10 mouse cellular contexts compared by ENCODE assay signal in the genomic region with DNA sequence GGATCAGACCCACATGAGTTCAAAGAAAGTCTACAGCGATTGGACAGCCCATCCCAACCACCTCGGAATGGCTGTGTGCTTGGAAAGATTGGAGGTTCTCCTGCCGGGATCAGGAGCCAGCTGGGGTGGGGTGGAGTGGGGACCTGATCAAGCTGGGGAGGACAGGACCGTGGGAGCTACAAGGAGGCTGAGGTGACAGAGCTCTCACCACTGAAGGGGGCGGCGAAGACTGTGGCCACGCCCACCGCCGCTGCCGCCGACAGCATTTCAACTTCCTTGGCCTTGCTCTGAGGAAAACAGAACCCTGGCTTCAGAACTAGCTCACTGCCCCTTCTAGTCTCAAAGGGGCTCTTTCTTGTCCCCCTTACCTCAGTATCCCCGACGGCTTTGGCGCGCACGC. TPM values are rescaled to one million over a fixed set of nuclear protein-coding genes. Genes with fewer than 3 reads are reported as not detected.
DNase-seq lines count a peak whose midpoint lies in the region; ATAC-seq and TF ChIP-seq lines count a peak whose summit lies in the region.
"Had no signal": no experiment of that assay in that cellular context is flagged by ENCODE, and none has a peak within 500 bp of the region (broad histone marks: within the 10 kb centered on the region; RNA-seq: fewer than 3 reads in every experiment).

No protein-coding gene starts in this region.

- DNase-seq in kidney, adult 18-20 months: no peak
- DNase-seq in limb, embryonic 14.5 days (ENCODE audit: low spot score): no peak
- DNase-seq in cerebellum, adult 8-10 months: no peak
- no peak for DNase-seq in right cerebral cortex, postnatal 10 days (ENCODE audit: low spot score in 2 of 2)
- DNase-seq: thymus, postnatal 25 days had no signal

- ATAC-seq in kidney, embryonic 16.5 days (ENCODE audit: low FRiP score, low TSS enrichment): 0 out of 2 replicates have a peak, but pooled peaks have one; percentile 26
- peak; percentile 60; the same call in 1 of the 2 replicates for ATAC-seq in common myeloid progenitor, adult 5-6 weeks (replicated peaks; ENCODE audit: low read depth, poor library complexity, severe bottlenecking)
- ATAC-seq in embryonic facial prominence, embryonic 12.5 days (ENCODE audit: insufficient number of reproducible peaks, insufficient read depth, low FRiP score, low TSS enrichment): no peak
- ATAC-seq in limb, embryonic 14.5 days (ENCODE audit: low FRiP score, low read depth): no peak

- H3K27ac ChIP-seq in kidney, embryonic 16.5 days (ENCODE audit: low read length): no peak overlapping the region
- H3K27ac ChIP-seq in embryonic facial prominence, embryonic 12.5 days: no peak overlapping the region
- H3K27ac ChIP-seq in limb, embryonic 14.5 days (replicated peaks; ENCODE audit: low read depth, low read length): no peak overlapping the region

- H3K36me3 ChIP-seq in kidney, embryonic 16.5 days (ENCODE audit: insufficient read depth, low read length): no peaks in the 10 kb centered on the region
- H3K36me3 ChIP-seq in embryonic facial prominence, embryonic 12.5 days: no peaks in the 10 kb centered on the region
- no peaks in the 10 kb centered on the region for H3K36me3 ChIP-seq in limb, embryonic 14.5 days (ENCODE audit: control insufficient read depth, insufficient read depth, low read length)

- 0 out of 2 replicates have a peak overlapping the region, but pooled peaks have one; percentile 15 for H3K4me3 ChIP-seq in kidney, embryonic 16.5 days (ENCODE audit: low read length)
- H3K4me3 ChIP-seq in embryonic facial prominence, embryonic 12.5 days: no peak overlapping the region
- H3K4me3 ChIP-seq in limb, embryonic 14.5 days (replicated peaks; ENCODE audit: low read length): no peak overlapping the region

- no peaks in the 10 kb centered on the region for H3K9me3 ChIP-seq in kidney, embryonic 16.5 days (ENCODE audit: low read length)
- H3K9me3 ChIP-seq in embryonic facial prominence, embryonic 12.5 days: no peaks in the 10 kb centered on the region
- H3K9me3 ChIP-seq in limb, embryonic 14.5 days (ENCODE audit: control insufficient read depth, low read length): no peaks in the 10 kb centered on the region

- WGBS in kidney, embryonic 16.5 days: 17% methylated on average over 16 of the region's 16 CpGs
- WGBS in embryonic facial prominence, embryonic 12.5 days: 16% methylated on average over 16 of the region's 16 CpGs
- WGBS in limb, embryonic 14.5 days: 16% methylated on average over 16 of the region's 16 CpGs

- H3K4me1 ChIP-seq in kidney, embryonic 16.5 days (ENCODE audit: insufficient read depth, low read length): peaks cover 12% of the 10 kb centered on the region
- H3K4me1 ChIP-seq in embryonic facial prominence, embryonic 12.5 days: peaks cover 5% of the 10 kb centered on the region; the same call in 1 of the 2 replicates
- H3K4me1 ChIP-seq in limb, embryonic 14.5 days (ENCODE audit: control insufficient read depth, insufficient read depth, low read length): peaks cover 5% of the 10 kb centered on the region

- TF ChIP-seq POLR2A in limb, embryonic 14.5 days (IDR thresholded peaks at IDR 0.05; ENCODE audit: borderline replicate concordance, extremely low read depth, insufficient read depth, insufficient read length): no peak

- H3K4me2 ChIP-seq in kidney, embryonic 16.5 days (replicated peaks; ENCODE audit: low read depth, low read length): peak overlapping the region; percentile 36
- peak overlapping the region; percentile 16; the same call in 1 of the 2 replicates for H3K4me2 ChIP-seq in embryonic facial prominence, embryonic 12.5 days (replicated peaks)
- H3K4me2 ChIP-seq in limb, embryonic 14.5 days (replicated peaks; ENCODE audit: low read depth, low read length, severe bottlenecking): peak overlapping the region; percentile 23; the same call in 1 of the 2 replicates

- no peaks in the 10 kb centered on the region for H3K27me3 ChIP-seq in kidney, embryonic 16.5 days (ENCODE audit: insufficient read depth, low read length)
- peaks cover 6% of the 10 kb centered on the region; the same call in 1 of the 2 replicates for H3K27me3 ChIP-seq in embryonic facial prominence, embryonic 12.5 days
- H3K27me3 ChIP-seq in limb, embryonic 14.5 days (ENCODE audit: control insufficient read depth, insufficient read depth, low read length): no peaks in the 10 kb centered on the region

- no peak overlapping the region for H3K9ac ChIP-seq in kidney, embryonic 16.5 days (replicated peaks; ENCODE audit: low read length)
- no peak overlapping the region for H3K9ac ChIP-seq in embryonic facial prominence, embryonic 12.5 days
- no peak overlapping the region for H3K9ac ChIP-seq in limb, embryonic 14.5 days (ENCODE audit: low read depth, low read length, severe bottlenecking)

RNA-seq across cellular contexts. Expression of a gene that starts 3.8 kb away (rescaled TPM):
- polyA plus RNA-seq in kidney, embryonic 16.5 days (2015; fragmentation: Nextera tagmentation; extraction: Ambion mirVana): 14.7 and 17.8 TPM in 2 replicates
- total RNA-seq in common myeloid progenitor, adult 5-6 weeks (2017): not detected in 2 replicates
- 0.31 and 0.53 TPM in 2 replicates for polyA plus RNA-seq in embryonic facial prominence, embryonic 12.5 days (2016; fragmentation: Nextera tagmentation; extraction: Ambion mirVana)
- 0.75 and 1.3 TPM in 2 replicates for polyA plus RNA-seq in limb, embryonic 14.5 days (2012; rRNA removed)
- 0.36 and 0.61 TPM in 2 replicates for polyA plus RNA-seq in limb, embryonic 14.5 days (2014; fragmentation: Nextera tagmentation; extraction: Ambion mirVana)
- total RNA-seq: layer of hippocampus, postnatal 10 days; monocyte, adult 5-6 weeks had no signal

RNA-seq across cellular contexts. Expression of a gene that starts 21.1 kb away (rescaled TPM):
- polyA plus RNA-seq in kidney, embryonic 16.5 days (2015; fragmentation: Nextera tagmentation; extraction: Ambion mirVana): 34.2 and 48.4 TPM in 2 replicates
- total RNA-seq in common myeloid progenitor, adult 5-6 weeks (2017): not detected in 2 replicates
- not detected in 2 replicates for polyA plus RNA-seq in embryonic facial prominence, embryonic 12.5 days (2016; fragmentation: Nextera tagmentation; extraction: Ambion mirVana)
- 0.21 TPM in 1 of 2 replicates, not detected in the other for polyA plus RNA-seq in limb, embryonic 14.5 days (2012; rRNA removed)
- 0.51 TPM in 1 of 2 replicates, not detected in the other for polyA plus RNA-seq in limb, embryonic 14.5 days (2014; fragmentation: Nextera tagmentation; extraction: Ambion mirVana)
- total RNA-seq: layer of hippocampus, postnatal 10 days; monocyte, adult 5-6 weeks had no signal

RNA-seq across cellular contexts. Expression of a gene that starts 25.8 kb away (rescaled TPM):
- 0.58 and 0.80 TPM in 2 replicates for polyA plus RNA-seq in kidney, embryonic 16.5 days (2015; fragmentation: Nextera tagmentation; extraction: Ambion mirVana)
- total RNA-seq in common myeloid progenitor, adult 5-6 weeks (2017): not detected in 2 replicates
- polyA plus RNA-seq in embryonic facial prominence, embryonic 12.5 days (2016; fragmentation: Nextera tagmentation; extraction: Ambion mirVana): not detected in 2 replicates
- 3.0 and 3.2 TPM in 2 replicates for polyA plus RNA-seq in limb, embryonic 14.5 days (2012; rRNA removed)
- polyA plus RNA-seq in limb, embryonic 14.5 days (2014; fragmentation: Nextera tagmentation; extraction: Ambion mirVana): 0.43 and 1.3 TPM in 2 replicates
- total RNA-seq: monocyte, adult 5-6 weeks had no signal

RNA-seq across cellular contexts. Expression of a gene that starts 26.7 kb away (rescaled TPM):
- 3.0 and 3.1 TPM in 2 replicates for polyA plus RNA-seq in kidney, embryonic 16.5 days (2015; fragmentation: Nextera tagmentation; extraction: Ambion mirVana)
- not detected in 2 replicates for total RNA-seq in common myeloid progenitor, adult 5-6 weeks (2017)
- 0.98 and 1.1 TPM in 2 replicates for polyA plus RNA-seq in embryonic facial prominence, embryonic 12.5 days (2016; fragmentation: Nextera tagmentation; extraction: Ambion mirVana)
- 1.2 and 1.8 TPM in 2 replicates for polyA plus RNA-seq in limb, embryonic 14.5 days (2012; rRNA removed)
- polyA plus RNA-seq in limb, embryonic 14.5 days (2014; fragmentation: Nextera tagmentation; extraction: Ambion mirVana): 1.5 and 1.6 TPM in 2 replicates
- total RNA-seq: monocyte, adult 5-6 weeks had no signal

RNA-seq across cellular contexts. Expression of a gene that starts 41.2 kb away (rescaled TPM):
- polyA plus RNA-seq in kidney, embryonic 16.5 days (2015; fragmentation: Nextera tagmentation; extraction: Ambion mirVana): not detected in 2 replicates
- not detected in 2 replicates for total RNA-seq in common myeloid progenitor, adult 5-6 weeks (2017)
- polyA plus RNA-seq in embryonic facial prominence, embryonic 12.5 days (2016; fragmentation: Nextera tagmentation; extraction: Ambion mirVana): not detected in 2 replicates
- polyA plus RNA-seq in limb, embryonic 14.5 days (2012; rRNA removed): not detected in 2 replicates
- not detected in 2 replicates for polyA plus RNA-seq in limb, embryonic 14.5 days (2014; fragmentation: Nextera tagmentation; extraction: Ambion mirVana)
- total RNA-seq: monocyte, adult 5-6 weeks had no signal

Comparison
In these comparisons a context has a peak if more than half of its experiments do, and no peak if none do; other contexts are left out.
1. ATAC-seq: peak in kidney, embryonic 16.5 days (single experiment) and common myeloid progenitor, adult 5-6 weeks (single experiment); none in embryonic facial prominence, embryonic 12.5 days (single experiment) and limb, embryonic 14.5 days (single experiment).
2. RNA of a gene that starts 21.1 kb away (polyA plus RNA-seq): 34.2 to 48.4 TPM in kidney, embryonic 16.5 days; 0.21 to 0.51 TPM in limb, embryonic 14.5 days and not detected in embryonic facial prominence, embryonic 12.5 days; every median in the first group is over 10 times any median in the second.
3. Peak in every context shown above with its lines, with median percentiles within 50 percentile points of each other: H3K4me2 ChIP-seq.